Mouse (Mus musculus) liver, adult 2 months (tissue): ENCODE results near the gene A430078G23Rik.

Experiments
- CTCF ChIP-seq: fragments of 200-500 bp; IDR thresholded peaks from 2 replicates; pipeline ENCODE4 v1.5.1; 2011; ENCODE audit warnings: low read depth, low read length, control low read depth
- POLR2A ChIP-seq: fragments of 200-500 bp; IDR thresholded peaks from 2 replicates; pipeline ENCODE4 v1.6.1; 2011; ENCODE audit warnings: low read length, control low read depth; ENCODE audit not compliant: insufficient read depth; ENCODE audit errors: extremely low read depth

GRCm38 (mm10) chr8:3400509-3400908, 47.3 kb downstream of the A430078G23Rik start:
- TF ChIP-seq POLR2A = no peak
- TF ChIP-seq CTCF = no peak
